Mouse (Mus musculus): ENCODE results near the gene Dnah11. TPM values are rescaled to one million over a fixed set of nuclear protein-coding genes. Genes with fewer than 3 reads are reported as not detected.

Dnah11 gene
- total and polyA plus RNA-seq, 3 experiments = 0.11 to 0.77 TPM; not detected in 1

GRCm38 (mm10) chr12:117973712-117974111, 225.1 kb downstream of the Dnah11 start:
- peak; percentile 44 for DNase-seq (ENCODE audit: low read depth, low spot score)
- H3K27me3 ChIP-seq (ENCODE audit: control insufficient read depth in 1 of 2, insufficient read depth in 2 of 2, low read length in 2 of 2) = peaks cover 0 to 5% of the 10 kb centered on the region in 2 experiments; a peak in 2 of 4 replicates
- H3K9ac ChIP-seq (ENCODE audit: control insufficient read depth, low read depth, low read length, poor library complexity, severe bottlenecking) = no peak overlapping the region
- H3K9me3 ChIP-seq (replicated peaks; ENCODE audit: insufficient read depth, low read length) = no peaks in the 10 kb centered on the region
- no peak overlapping the region for H3K4me3 ChIP-seq (ENCODE audit: control insufficient read depth in 1 of 2, insufficient read depth in 1 of 2, low read depth in 2 of 2, low read length in 2 of 2)
- H3K79me2 ChIP-seq (ENCODE audit: control insufficient read depth, insufficient read depth, low read length, poor library complexity) = no peaks in the 10 kb centered on the region
- H3K36me3 ChIP-seq (ENCODE audit: control insufficient read depth in 1 of 2, insufficient read depth in 2 of 2, low read length in 2 of 2) = no peaks in the 10 kb centered on the region
- H3K27ac ChIP-seq (ENCODE audit: control insufficient read depth, low read depth, low read length) = no peak overlapping the region
- no peak for TF ChIP-seq SIN3A (IDR thresholded peaks at IDR 0.05; ENCODE audit: low read length)
- TF ChIP-seq GATA1 (IDR thresholded peaks at IDR 0.05; ENCODE audit: low read depth, low read length) = peak; percentile 90
- peak; percentile 45; the same call in 1 of the 2 replicates for TF ChIP-seq ZNF384 (IDR thresholded peaks at IDR 0.05; ENCODE audit: low read depth, low read length)
- H3K4me1 ChIP-seq (ENCODE audit: control insufficient read depth in 1 of 2, insufficient read depth in 2 of 2, low read length in 2 of 2) = no peaks in the 10 kb centered on the region

- Histone ChIP-seq H3K79me2 (ENCODE audit: control insufficient read depth, insufficient read depth, low read length, poor library complexity) (no peaks in the 10 kb centered on the region), H3K4me3 (ENCODE audit: control insufficient read depth in 1 of 2, insufficient read depth in 1 of 2, low read depth in 2 of 2, low read length in 2 of 2) (no peak overlapping the region), H3K27me3 (ENCODE audit: control insufficient read depth in 1 of 2, insufficient read depth in 2 of 2, low read length in 2 of 2) (peaks cover 2 to 4% of the 10 kb centered on the region in 2 experiments; a peak in 2 of 4 replicates), H3K27ac (ENCODE audit: control insufficient read depth, low read depth, low read length) (no peak overlapping the region), H3K36me3 (ENCODE audit: control insufficient read depth in 1 of 2, insufficient read depth in 2 of 2, low read length in 2 of 2) (no peaks in the 10 kb centered on the region), H3K9me3 (replicated peaks; ENCODE audit: insufficient read depth, low read length) (no peaks in the 10 kb centered on the region), H3K9ac (ENCODE audit: control insufficient read depth, low read depth, low read length, poor library complexity, severe bottlenecking) (no peak overlapping the region), H3K4me1 (ENCODE audit: control insufficient read depth in 1 of 2, insufficient read depth in 2 of 2, low read length in 2 of 2) (no peaks in the 10 kb centered on the region)
- no peak for DNase-seq (ENCODE audit: low read depth, low spot score)
- TF ChIP-seq GABPA (IDR thresholded peaks at IDR 0.05; ENCODE audit: low read depth, low read length) (no peak), TBP (IDR thresholded peaks at IDR 0.05; ENCODE audit: low read depth, low read length) (no peak), MEF2A (IDR thresholded peaks at IDR 0.05; ENCODE audit: extremely low read depth, insufficient replicate concordance, low read depth, low read length, poor library complexity, severe bottlenecking) (no peak), USF1 (IDR thresholded peaks at IDR 0.05; ENCODE audit: low read depth, low read length) (no peak), USF2 (IDR thresholded peaks at IDR 0.05; ENCODE audit: borderline replicate concordance in 1 of 2, insufficient read depth in 1 of 2, low read depth in 1 of 2, low read length in 2 of 2) (no peak), POLR2AphosphoS5 (IDR thresholded peaks at IDR 0.05; ENCODE audit: borderline replicate concordance, low read depth, low read length) (no peak), ZMIZ1 (IDR thresholded peaks at IDR 0.05; ENCODE audit: low read depth, low read length) (no peak), TCF12 (IDR thresholded peaks at IDR 0.05; ENCODE audit: low read depth, low read length) (no peak), UBTF (IDR thresholded peaks at IDR 0.05; ENCODE audit: borderline replicate concordance, insufficient read depth, low read depth, low read length) (no peak), MAFK (IDR thresholded peaks at IDR 0.05; ENCODE audit: borderline replicate concordance, low read depth, low read length) (no peak)
Measured at GRCm38 (mm10) chr12:117962698-117963097, 236.1 kb downstream of the Dnah11 start.

- TF ChIP-seq TAL1 (IDR thresholded peaks at IDR 0.05; ENCODE audit: low read length) (no peak), TCF12 (IDR thresholded peaks at IDR 0.05; ENCODE audit: low read depth, low read length) (no peak), HCFC1 (IDR thresholded peaks at IDR 0.05; ENCODE audit: low read depth, low read length) (no peak), ETS1 (IDR thresholded peaks at IDR 0.05; ENCODE audit: low read depth, low read length) (no peak), NELFE (IDR thresholded peaks at IDR 0.05; ENCODE audit: low read depth, low read length) (no peak), TBP (IDR thresholded peaks at IDR 0.05; ENCODE audit: low read depth, low read length) (no peak), MAX (IDR thresholded peaks at IDR 0.05; ENCODE audit: low read length) (no peak), MAZ (IDR thresholded peaks at IDR 0.05; ENCODE audit: low read depth, low read length) (no peak), E2F4 (IDR thresholded peaks at IDR 0.05; ENCODE audit: borderline replicate concordance, low read depth, low read length) (no peak), RCOR1 (IDR thresholded peaks at IDR 0.05; ENCODE audit: low read depth, low read length) (no peak), ZMIZ1 (IDR thresholded peaks at IDR 0.05; ENCODE audit: low read depth, low read length) (no peak), CTCF (IDR thresholded peaks at IDR 0.05 in 2 of 3, conservative IDR thresholded peaks at IDR 0.05 in 1 of 3; ENCODE audit: control insufficient read depth in 1 of 3, insufficient read depth in 1 of 3, low read depth in 2 of 3, low read length in 3 of 3, poor library complexity in 1 of 3, severe bottlenecking in 1 of 3) (no peak), KAT2A (conservative IDR thresholded peaks at IDR 0.05; ENCODE audit: low read depth, low read length) (no peak), MEF2A (IDR thresholded peaks at IDR 0.05; ENCODE audit: extremely low read depth, insufficient replicate concordance, low read depth, low read length, poor library complexity, severe bottlenecking) (no peak), CHD1 (IDR thresholded peaks at IDR 0.05; ENCODE audit: low read depth, low read length) (no peak), USF1 (IDR thresholded peaks at IDR 0.05; ENCODE audit: low read depth, low read length) (no peak), GABPA (IDR thresholded peaks at IDR 0.05; ENCODE audit: low read depth, low read length) (no peak)
Measured at GRCm38 (mm10) chr12:117959213-117959612, 239.6 kb downstream of the Dnah11 start.

More at GRCm38 (mm10) chr12:117959213-117959612, 239.6 kb downstream of the Dnah11 start:
- Histone ChIP-seq H3K36me3 (ENCODE audit: control insufficient read depth in 1 of 2, insufficient read depth in 2 of 2, low read length in 2 of 2) (no peaks in the 10 kb centered on the region), H3K9ac (ENCODE audit: control insufficient read depth, low read depth, low read length, poor library complexity, severe bottlenecking) (no peak overlapping the region), H3K27me3 (ENCODE audit: control insufficient read depth in 1 of 2, insufficient read depth in 2 of 2, low read length in 2 of 2) (peaks cover 2 to 4% of the 10 kb centered on the region in 2 experiments; a peak in 3 of 4 replicates), H3K9me3 (replicated peaks; ENCODE audit: insufficient read depth, low read length) (no peaks in the 10 kb centered on the region), H3K4me3 (ENCODE audit: control insufficient read depth in 1 of 2, insufficient read depth in 1 of 2, low read depth in 2 of 2, low read length in 2 of 2) (no peak overlapping the region), H3K79me2 (ENCODE audit: control insufficient read depth, insufficient read depth, low read length, poor library complexity) (no peaks in the 10 kb centered on the region), H3K4me1 (ENCODE audit: control insufficient read depth in 1 of 2, insufficient read depth in 2 of 2, low read length in 2 of 2) (no peaks in the 10 kb centered on the region), H3K27ac (ENCODE audit: control insufficient read depth, low read depth, low read length) (no peak overlapping the region)
- no peak for DNase-seq (ENCODE audit: low read depth, low spot score)
